Comparison of ENCODE assay signal across 8 mouse cellular contexts in genomic region chrX:151343761-151344500, GRCm38 (mm10). TPM values are rescaled to one million over a fixed set of nuclear protein-coding genes. Genes with fewer than 3 reads are reported as not detected.
DNase-seq lines count a peak whose midpoint lies in the region; ATAC-seq and TF ChIP-seq lines count a peak whose summit lies in the region.

Fam120c (plus strand) TSS chrX:151344175.

- no peaks in the 10 kb centered on the region for H3K36me3 ChIP-seq in embryonic facial prominence, embryonic 15.5 days
- peaks cover under 1% of the 10 kb centered on the region; the same call in 1 of the 2 replicates for H3K36me3 ChIP-seq in limb, embryonic 13.5 days
- H3K36me3 ChIP-seq in midbrain, embryonic 15.5 days (replicated peaks), result no peaks in the 10 kb centered on the region
- H3K36me3 ChIP-seq in spleen, adult 2 months (ENCODE audit: control insufficient read depth, insufficient read depth, low read length), result no peaks in the 10 kb centered on the region

- H3K9ac ChIP-seq in embryonic facial prominence, embryonic 15.5 days, result peak within 1 kb of the TSS; percentile 47
- H3K9ac ChIP-seq in limb, embryonic 13.5 days, result peak within 1 kb of the TSS; percentile 74
- peak within 1 kb of the TSS; percentile 55 for H3K9ac ChIP-seq in midbrain, embryonic 15.5 days

- peak; percentile 85 for DNase-seq in B cell, adult 2 months
- peak; percentile 81 for DNase-seq in heart, adult 9 months (ENCODE audit: low spot score in 2 of 2)
- DNase-seq in kidney, adult 9 months, result peak; percentile 80
- DNase-seq in spleen, adult 2 months (ENCODE audit: low read depth in 1 of 2, low spot score in 2 of 2), result peak; percentile 70 to 79

- peak within 1 kb of the TSS; percentile 60 for H3K4me2 ChIP-seq in embryonic facial prominence, embryonic 15.5 days (replicated peaks)
- H3K4me2 ChIP-seq in limb, embryonic 13.5 days (replicated peaks), result peak within 1 kb of the TSS; percentile 75
- peak within 1 kb of the TSS; percentile 57 for H3K4me2 ChIP-seq in midbrain, embryonic 15.5 days

- H3K4me3 ChIP-seq in bone marrow macrophage, adult 2 months (ENCODE audit: insufficient read depth, low read length), result peak within 1 kb of the TSS; percentile 77
- H3K4me3 ChIP-seq in embryonic facial prominence, embryonic 15.5 days (replicated peaks), result peak within 1 kb of the TSS; percentile 65
- peak within 1 kb of the TSS; percentile 66 for H3K4me3 ChIP-seq in limb, embryonic 13.5 days
- H3K4me3 ChIP-seq in midbrain, embryonic 15.5 days, result peak within 1 kb of the TSS; percentile 66
- peak within 1 kb of the TSS; percentile 89 for H3K4me3 ChIP-seq in spleen, adult 2 months (ENCODE audit: extremely low read depth, insufficient read depth, insufficient read length)

- WGBS in embryonic facial prominence, embryonic 15.5 days, result 13% methylated on average over 32 of the region's 56 CpGs
- WGBS in limb, embryonic 13.5 days, result 11% methylated on average over 49 of the region's 56 CpGs
- 27% methylated on average over 45 of the region's 56 CpGs for WGBS in midbrain, embryonic 15.5 days
- WGBS in spleen, adult 2 months, result 29% methylated on average over 49 of the region's 56 CpGs

- peaks cover 14% of the 10 kb centered on the region for H3K27me3 ChIP-seq in embryonic facial prominence, embryonic 15.5 days
- peaks cover 46% of the 10 kb centered on the region for H3K27me3 ChIP-seq in limb, embryonic 13.5 days
- peaks cover 2% of the 10 kb centered on the region; the same call in 1 of the 2 replicates for H3K27me3 ChIP-seq in midbrain, embryonic 15.5 days (replicated peaks)
- H3K27me3 ChIP-seq in spleen, adult 2 months (ENCODE audit: control insufficient read depth, insufficient read depth, low read length), result no peaks in the 10 kb centered on the region

- peaks cover 13% of the 10 kb centered on the region for H3K4me1 ChIP-seq in bone marrow macrophage, adult 2 months (ENCODE audit: control insufficient read depth, insufficient read depth, low read length)
- H3K4me1 ChIP-seq in embryonic facial prominence, embryonic 15.5 days, result no peaks in the 10 kb centered on the region
- H3K4me1 ChIP-seq in limb, embryonic 13.5 days, result peaks cover 7% of the 10 kb centered on the region; the same call in 1 of the 2 replicates
- H3K4me1 ChIP-seq in midbrain, embryonic 15.5 days, result peaks cover 18% of the 10 kb centered on the region
- H3K4me1 ChIP-seq in spleen, adult 2 months (ENCODE audit: control insufficient read depth, insufficient read depth, insufficient read length), result no peaks in the 10 kb centered on the region

- no peak for TF ChIP-seq POLR2A in bone marrow macrophage, adult 2 months (IDR thresholded peaks at IDR 0.05; ENCODE audit: borderline replicate concordance, low read depth, low read length)
- TF ChIP-seq POLR2A in spleen, adult 2 months (IDR thresholded peaks at IDR 0.05; ENCODE audit: low read depth, low read length), result no peak; the same call in 1 of the 2 replicates

- peak; percentile 93 for ATAC-seq in embryonic facial prominence, embryonic 15.5 days (ENCODE audit: insufficient number of reproducible peaks, low FRiP score, low TSS enrichment, low read depth)
- peak; percentile 95 for ATAC-seq in limb, embryonic 13.5 days (ENCODE audit: low FRiP score, low read depth)
- ATAC-seq in midbrain, embryonic 15.5 days (replicated peaks), result peak; percentile 94

- H3K27ac ChIP-seq in bone marrow macrophage, adult 2 months (ENCODE audit: insufficient read depth, low read depth, low read length), result peak within 1 kb of the TSS; percentile 79
- H3K27ac ChIP-seq in embryonic facial prominence, embryonic 15.5 days (replicated peaks), result peak within 1 kb of the TSS; percentile 88
- peak within 1 kb of the TSS; percentile 75; the same call in 1 of the 2 replicates for H3K27ac ChIP-seq in limb, embryonic 13.5 days
- H3K27ac ChIP-seq in midbrain, embryonic 15.5 days, result peak within 1 kb of the TSS; percentile 93
- H3K27ac ChIP-seq in spleen, adult 2 months (ENCODE audit: insufficient read depth, low read length), result peak within 1 kb of the TSS; percentile 96

- no peaks in the 10 kb centered on the region for H3K9me3 ChIP-seq in embryonic facial prominence, embryonic 15.5 days (replicated peaks)
- H3K9me3 ChIP-seq in limb, embryonic 13.5 days, result no peaks in the 10 kb centered on the region
- no peaks in the 10 kb centered on the region for H3K9me3 ChIP-seq in midbrain, embryonic 15.5 days

- TF ChIP-seq CTCF in bone marrow macrophage, adult 2 months (IDR thresholded peaks at IDR 0.05; ENCODE audit: low read depth, low read length), result no peak
- TF ChIP-seq CTCF in spleen, adult 2 months (IDR thresholded peaks at IDR 0.05; ENCODE audit: extremely low read depth, insufficient read depth, insufficient read length, insufficient replicate concordance), result no peak

RNA-seq across cellular contexts. Expression of gene Fam120c, which starts in this region (rescaled TPM):
- 1.8 and 2.6 TPM in 2 replicates for polyA plus RNA-seq in bone marrow macrophage, adult 2 months (2012; ENCODE audit: insufficient read depth, insufficient read length, missing spikeins)
- polyA plus RNA-seq in embryonic facial prominence, embryonic 15.5 days (2015; fragmentation: Nextera tagmentation; extraction: Ambion mirVana), result 4.0 and 4.7 TPM in 2 replicates
- 3.3 and 4.4 TPM in 2 replicates for polyA plus RNA-seq in limb, embryonic 13.5 days (2015; fragmentation: Nextera tagmentation; extraction: Ambion mirVana)
- polyA plus RNA-seq in midbrain, embryonic 15.5 days (2015; fragmentation: Nextera tagmentation; extraction: Ambion mirVana), result 7.5 and 8.2 TPM in 2 replicates
- 1.5 and 1.9 TPM in 2 replicates for polyA plus RNA-seq in spleen, adult 2 months (2012; rRNA removed)

Comparison
In these comparisons a context has a peak if more than half of its experiments do, and no peak if none do; other contexts are left out.
1. Peak in every context shown above with its lines: DNase-seq, ATAC-seq, H3K4me3 ChIP-seq and H3K27ac ChIP-seq.